Mouse (Mus musculus) cerebellum, adult 2 months (tissue): ENCODE data around the gene Aqp6. TPM values are rescaled to one million over a fixed set of nuclear protein-coding genes. Genes with fewer than 3 reads are reported as not detected.

ENCODE experiments used
- DNase-seq, 2 experiments: peaks; one replicate each; pipeline ENCODE4 v3.0.0; 2021
- H3K27ac ChIP-seq: fragments of 200-500 bp; 2 replicates; pipeline ENCODE4 v1.5.1; 2012; ENCODE audit warnings: low read length, control low read depth, inconsistent platforms; ENCODE audit not compliant: insufficient read depth
- H3K27me3 ChIP-seq: fragments of 200-500 bp; 2 replicates; pipeline ENCODE4 v1.6.1; 2012; ENCODE audit warnings: inconsistent platforms, mild to moderate bottlenecking, low read length, moderate library complexity; ENCODE audit not compliant: control insufficient read depth, insufficient read depth
- H3K4me1 ChIP-seq: fragments of 200-500 bp; 2 replicates; pipeline ENCODE4 v1.6.1; 2011; ENCODE audit warnings: low read length; ENCODE audit not compliant: control insufficient read depth, insufficient read depth
- H3K4me3 ChIP-seq: fragments of 200-500 bp; replicated peaks from 2 replicates; pipeline ENCODE3; 2011; ENCODE audit warnings: mild to moderate bottlenecking, low read depth, low read length, control low read depth; ENCODE audit not compliant: insufficient read depth
- CTCF ChIP-seq: fragments of 200-500 bp; IDR thresholded peaks from 2 replicates; pipeline ENCODE4 v1.5.1; 2011; ENCODE audit warnings: low read depth, mild to moderate bottlenecking, control low read depth, low read length, moderate library complexity, borderline replicate concordance; ENCODE audit not compliant: insufficient read depth
- POLR2A ChIP-seq: fragments of 200-500 bp; IDR thresholded peaks from 2 replicates; pipeline ENCODE4 v1.6.1; 2011; ENCODE audit warnings: low read length, control low read depth, borderline replicate concordance; ENCODE audit not compliant: insufficient read depth
- WGBS: fragments of 180-500 bp; shearing (Covaris S2); methylation state at CpG from one replicate; pipeline ENCODE4 v1.1.7; 2018; 5-methylcytosine and 5-hydroxymethylcytosine counted together
- polyA plus RNA-seq: library from polyadenylated mRNA; depleted of rRNA; stranded (reverse); fragments of >200 nt; gene quantifications from 2 replicates; pipeline ENCODE4 v1.2.3, GENCODE M21; 2012

Aqp6 gene
- polyA plus RNA-seq, 1 experiment: 29.0 TPM

GRCm38 (mm10) chr15:99602206-99602820 lies 1.1 kb downstream of the Aqp6 start:
- 31% methylated on average over 17 of the region's 17 CpGs for WGBS
- peak; percentile 55 to 69 for DNase-seq
- peak overlapping the region; percentile 35 for H3K4me3 ChIP-seq
- no peaks in the 10 kb centered on the region for H3K27me3 ChIP-seq
- H3K27ac ChIP-seq: peak overlapping the region; percentile 91
- peaks cover 64% of the 10 kb centered on the region for H3K4me1 ChIP-seq
- TF ChIP-seq CTCF (no peak), POLR2A (no peak)

DNA sequence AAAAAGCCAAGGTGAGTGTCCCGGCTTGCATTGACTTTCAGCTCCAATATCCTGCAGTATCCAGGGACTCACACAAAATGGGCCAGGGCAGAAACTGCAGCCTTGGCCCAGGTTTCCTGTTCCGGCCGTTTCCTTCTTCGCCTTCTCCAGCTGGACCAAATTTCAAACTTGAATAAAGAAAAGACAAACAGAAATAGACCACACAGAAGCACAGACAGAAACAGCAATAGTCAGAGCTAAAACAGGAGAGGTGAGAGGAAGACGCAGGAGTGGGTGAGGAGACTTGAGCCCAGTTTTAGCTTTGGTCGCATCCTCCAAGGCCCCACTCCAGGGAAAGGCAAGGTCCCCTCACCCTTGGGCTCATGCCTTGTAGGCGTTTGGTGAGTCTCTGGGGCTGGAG lies 2.0 kb downstream of the Aqp6 start:
- Histone ChIP-seq H3K27ac (peak overlapping the region; percentile 91), H3K4me3 (no peak overlapping the region), H3K27me3 (no peaks in the 10 kb centered on the region), H3K4me1 (peaks cover 64% of the 10 kb centered on the region)
- TF ChIP-seq POLR2A: no peak
- no peak for TF ChIP-seq CTCF
- WGBS: 66% methylated on average over 7 of the region's 7 CpGs
- DNase-seq: no peak

DNA sequence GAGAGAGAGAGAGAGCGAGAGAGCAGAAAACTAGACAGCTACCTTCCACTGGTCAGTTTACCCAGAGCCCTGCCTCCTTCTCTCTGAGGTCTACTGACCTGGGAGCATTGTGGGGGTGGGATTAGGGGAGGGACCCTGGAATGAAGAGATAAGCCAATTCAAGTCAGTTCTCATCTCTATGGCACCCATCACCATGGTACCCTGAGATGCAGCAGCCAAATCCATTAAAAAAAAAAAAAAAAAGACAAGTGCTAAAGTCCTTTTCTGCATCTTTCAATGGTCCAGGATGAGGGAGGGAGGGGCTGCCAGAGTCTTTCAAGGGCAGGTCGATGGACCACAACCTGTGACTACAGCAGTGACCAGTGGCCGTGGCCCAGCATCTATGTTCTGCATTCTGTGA lies 4.4 kb downstream of the Aqp6 start:
- no peaks in the 10 kb centered on the region for H3K27me3 ChIP-seq
- no peak overlapping the region for H3K4me3 ChIP-seq
- DNase-seq: no peak
- peaks cover 54% of the 10 kb centered on the region for H3K4me1 ChIP-seq
- 46% methylated on average over 2 of the region's 3 CpGs for WGBS
- no peak overlapping the region for H3K27ac ChIP-seq
- TF ChIP-seq POLR2A (no peak), CTCF (no peak)

DNA sequence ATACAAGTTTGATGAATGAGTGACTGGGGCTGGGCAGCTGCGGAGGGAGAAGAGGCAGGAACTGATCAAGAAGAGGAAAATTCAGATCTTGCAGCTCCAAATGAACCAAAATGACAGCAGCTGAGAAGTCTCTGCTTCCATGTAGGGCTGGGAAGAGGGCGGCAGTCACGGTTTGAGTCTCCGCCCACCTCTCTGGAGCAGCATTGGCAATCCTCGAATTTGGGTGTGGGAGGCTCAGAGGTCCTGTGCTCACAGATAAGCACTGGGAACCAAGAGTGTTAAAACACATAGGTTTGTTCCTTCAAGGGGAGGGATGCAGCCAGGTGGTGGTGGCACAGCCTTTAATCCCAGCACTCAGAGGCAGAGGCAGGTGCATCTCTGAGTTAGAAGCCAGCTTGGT lies 5.3 kb downstream of the Aqp6 start:
- Histone ChIP-seq H3K27ac (no peak overlapping the region), H3K27me3 (no peaks in the 10 kb centered on the region), H3K4me3 (no peak overlapping the region), H3K4me1 (peaks cover 50% of the 10 kb centered on the region)
- TF ChIP-seq CTCF (no peak), POLR2A (no peak)
- WGBS: 58% methylated on average over 5 of the region's 5 CpGs
- no peak for DNase-seq

DNA sequence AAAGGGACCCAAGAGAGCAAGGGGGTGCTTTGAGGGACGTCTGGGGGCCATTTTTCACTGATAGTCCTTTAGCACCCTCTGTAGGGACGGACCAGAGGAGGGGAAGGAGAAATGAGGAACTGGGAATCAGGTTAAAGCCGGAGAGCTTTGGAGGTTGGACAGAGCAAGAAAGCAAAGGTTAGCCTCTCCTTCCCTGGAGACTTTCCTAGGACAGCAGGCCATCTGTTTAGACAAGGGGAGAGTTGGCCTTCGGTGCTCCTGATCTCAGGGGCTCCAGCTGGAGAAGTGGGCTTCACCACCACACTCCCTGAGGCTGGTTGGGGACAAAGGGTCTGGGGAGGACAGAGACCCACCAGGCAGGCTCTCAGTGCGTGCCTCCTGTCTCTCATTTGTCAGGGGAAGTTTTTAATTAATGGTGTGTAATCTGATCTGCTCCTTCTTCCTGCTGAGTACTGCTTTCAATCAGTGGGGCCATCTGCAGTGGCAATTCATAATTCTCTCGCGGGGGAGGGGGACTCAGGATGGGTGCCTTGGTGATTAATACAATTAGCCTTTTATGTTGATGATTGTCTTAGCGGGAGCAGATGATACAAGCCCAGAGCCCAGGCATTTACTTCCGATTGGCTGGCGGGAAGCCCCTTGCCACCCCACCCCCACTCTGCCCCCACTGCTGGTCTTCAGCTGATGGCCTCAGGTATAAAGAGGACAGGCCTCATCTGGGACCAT lies 6.4 kb downstream of the Aqp6 start:
- TF ChIP-seq POLR2A: no peak
- TF ChIP-seq CTCF: no peak
- DNase-seq: no peak
- Histone ChIP-seq H3K27ac (0 out of 2 replicates have a peak overlapping the region, but pooled peaks have one; percentile 19), H3K4me1 (peaks cover 50% of the 10 kb centered on the region), H3K4me3 (no peak overlapping the region), H3K27me3 (no peaks in the 10 kb centered on the region)
- WGBS: 24% methylated on average over 10 of the region's 10 CpGs

DNA sequence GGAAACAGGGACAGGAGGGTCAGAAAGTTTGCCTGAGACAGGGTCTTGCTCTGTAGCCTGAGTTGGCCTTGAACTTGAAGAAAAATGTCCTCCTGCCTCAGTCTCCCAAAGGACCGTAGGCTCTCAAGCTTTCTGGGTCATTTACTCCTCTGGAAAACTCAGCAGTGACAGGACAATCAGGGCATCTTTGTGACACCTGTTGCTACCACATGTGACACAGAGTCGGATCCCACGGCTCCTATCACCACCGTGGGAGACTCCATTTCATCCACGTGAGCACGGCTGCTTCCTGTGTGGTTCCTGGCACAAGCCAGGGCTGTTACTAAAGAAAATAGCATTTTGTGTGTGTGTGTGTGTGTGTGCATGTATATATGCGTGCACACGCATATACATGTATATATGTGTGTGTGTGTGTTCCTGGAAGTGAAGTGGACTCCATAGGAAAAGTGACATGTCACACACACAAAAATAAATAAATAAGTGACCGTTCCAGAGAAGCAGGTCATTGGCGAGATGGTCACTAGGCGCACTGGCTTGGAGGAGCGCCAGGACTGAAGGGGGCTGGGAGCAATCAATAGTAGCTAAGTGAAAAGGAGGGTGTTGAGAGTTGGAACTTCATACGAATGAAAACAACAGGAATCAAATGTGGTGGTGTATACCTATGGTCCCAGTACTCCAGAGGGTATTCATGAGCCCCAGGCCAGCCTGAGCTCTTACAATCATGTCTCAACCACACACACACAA lies 7.4 kb downstream of the Aqp6 start:
- no peak overlapping the region for H3K27ac ChIP-seq
- WGBS: 61% methylated on average over 13 of the region's 13 CpGs
- no peak for DNase-seq
- H3K4me1 ChIP-seq: peaks cover 42% of the 10 kb centered on the region
- no peak for TF ChIP-seq POLR2A
- TF ChIP-seq CTCF: no peak
- H3K27me3 ChIP-seq: no peaks in the 10 kb centered on the region
- H3K4me3 ChIP-seq: no peak overlapping the region

DNA sequence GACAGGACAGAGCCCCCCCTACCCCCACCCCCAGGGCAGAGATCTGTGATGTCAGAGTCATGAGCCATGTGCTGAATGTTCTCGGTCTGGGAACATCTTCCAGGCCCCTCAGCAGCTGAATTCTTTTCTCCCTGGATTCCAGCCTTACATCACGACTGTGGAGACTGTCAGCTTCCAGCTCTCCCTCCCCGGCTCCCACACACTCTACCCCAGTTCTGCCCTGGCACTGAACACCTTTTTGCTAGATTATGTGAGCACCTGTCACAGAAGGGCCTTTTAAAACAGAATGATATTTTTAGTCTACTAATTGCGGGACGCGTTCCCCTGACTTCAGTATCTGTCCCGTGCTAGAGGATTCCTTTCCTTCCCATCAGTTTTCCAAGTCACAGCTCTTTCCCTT lies 10.4 kb downstream of the Aqp6 start:
- H3K4me3 ChIP-seq: no peak overlapping the region
- WGBS: 28% methylated on average over 7 of the region's 7 CpGs
- H3K27me3 ChIP-seq: no peaks in the 10 kb centered on the region
- no peak overlapping the region for H3K27ac ChIP-seq
- no peak for TF ChIP-seq CTCF
- TF ChIP-seq POLR2A: no peak
- DNase-seq: no peak
- H3K4me1 ChIP-seq: peaks cover 50% of the 10 kb centered on the region
